Mouse (Mus musculus): ENCODE measurements at regions not wholly inside any gene's neighbourhood (a gene's known extent, or its start where the extent isn't known, plus 50 kb on each side); places are given as distances from the start of the nearest gene placed in this dataset.

DNA sequence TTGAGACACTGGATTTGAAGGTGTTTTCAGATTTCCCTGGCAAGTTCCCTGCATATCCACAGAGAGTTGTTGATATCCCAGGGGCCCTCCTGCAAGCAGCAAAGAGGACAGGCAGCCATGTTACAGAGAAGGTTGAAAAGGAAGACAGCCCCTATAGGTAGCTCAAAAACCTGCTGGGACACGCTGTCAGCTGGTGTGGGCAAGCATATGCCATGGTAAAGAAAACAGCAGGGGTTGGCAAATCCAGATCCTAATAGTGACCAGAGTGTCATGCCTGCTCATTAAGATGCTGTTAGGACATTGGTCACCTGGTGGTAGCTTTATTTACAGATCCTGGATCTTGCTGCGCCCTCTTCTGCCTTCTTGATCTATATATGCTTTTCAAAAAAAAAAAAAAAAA is 397.6 kb downstream of the Tns1 start:
- DNase-seq (ENCODE audit: low spot score) = no peak

DNA sequence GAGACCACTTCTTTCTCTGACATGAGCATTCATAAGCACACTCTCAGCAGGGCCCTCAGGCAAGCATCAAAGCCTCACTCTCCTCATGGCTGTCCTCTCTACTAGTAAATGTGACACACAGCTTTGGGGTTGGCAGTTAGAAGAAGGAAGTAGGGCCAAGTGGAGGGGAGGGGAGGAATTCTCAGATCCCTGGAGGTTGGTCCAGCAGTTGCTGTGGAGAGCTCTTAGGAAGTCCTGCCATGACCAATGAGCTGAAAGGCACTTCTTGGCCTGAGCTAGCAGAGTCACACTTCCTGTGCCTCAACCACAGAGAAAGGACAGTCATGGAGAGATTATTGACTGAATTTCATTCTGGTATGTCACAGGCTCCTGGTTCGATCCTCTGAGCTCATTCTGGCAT is 398.8 kb downstream of the Tns1 start:
- no peak for DNase-seq (ENCODE audit: low spot score)

DNA sequence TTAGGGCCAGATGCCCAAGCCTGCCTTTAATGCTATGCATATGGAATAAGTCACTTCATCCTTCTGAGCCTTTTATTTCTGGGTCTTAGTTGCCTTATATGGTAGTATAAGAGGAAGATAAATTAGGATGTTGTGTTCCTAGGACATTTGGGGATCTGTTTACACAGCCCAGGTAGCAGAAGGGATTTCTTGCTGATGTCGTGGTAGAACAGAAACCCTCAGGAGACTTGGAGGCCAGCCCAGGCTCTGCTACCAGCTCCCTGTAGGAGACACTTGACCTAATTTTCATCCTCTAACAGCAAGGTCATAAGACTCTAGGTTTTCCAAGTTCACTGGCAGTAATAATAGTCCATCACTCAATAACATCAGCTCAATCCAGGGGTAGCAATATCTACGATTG is 399.7 kb downstream of the Tns1 start:
- no peak for DNase-seq (ENCODE audit: low spot score)

DNA sequence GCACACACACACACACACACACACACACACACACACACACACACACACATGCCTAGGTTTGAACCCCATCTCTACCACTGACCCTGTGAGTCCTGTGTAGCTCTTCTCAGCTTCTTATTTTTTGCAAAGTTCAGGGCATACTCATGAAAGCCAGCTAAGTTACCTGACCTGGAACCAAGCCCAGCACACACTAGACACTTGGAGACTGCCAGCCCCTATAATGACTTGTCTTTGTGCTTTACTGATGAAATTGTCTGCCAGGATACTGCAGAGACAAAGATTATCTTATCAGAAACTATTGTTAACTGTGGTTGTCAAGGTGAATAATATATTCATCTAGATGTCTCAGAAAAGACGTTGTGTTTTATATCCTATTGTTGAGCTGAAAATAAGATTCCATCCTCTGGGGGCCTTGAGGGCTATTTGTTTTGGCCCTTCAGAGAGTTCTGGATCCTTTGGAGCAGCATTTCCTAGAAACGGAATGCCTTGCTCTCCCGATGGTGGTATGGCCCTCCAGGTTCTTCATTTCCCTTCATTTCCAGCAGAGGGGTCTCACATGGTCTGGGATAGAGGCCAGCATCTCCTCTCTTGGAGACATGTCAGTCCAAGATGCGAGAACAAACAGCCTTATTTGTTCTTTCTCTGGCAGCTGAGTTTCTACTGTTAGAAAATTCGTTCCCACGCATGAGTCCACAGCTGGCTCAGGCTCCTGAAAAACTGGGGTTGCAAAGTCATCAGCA is 402.6 kb downstream of the Tns1 start:
- no peak for DNase-seq (ENCODE audit: low spot score)

DNA sequence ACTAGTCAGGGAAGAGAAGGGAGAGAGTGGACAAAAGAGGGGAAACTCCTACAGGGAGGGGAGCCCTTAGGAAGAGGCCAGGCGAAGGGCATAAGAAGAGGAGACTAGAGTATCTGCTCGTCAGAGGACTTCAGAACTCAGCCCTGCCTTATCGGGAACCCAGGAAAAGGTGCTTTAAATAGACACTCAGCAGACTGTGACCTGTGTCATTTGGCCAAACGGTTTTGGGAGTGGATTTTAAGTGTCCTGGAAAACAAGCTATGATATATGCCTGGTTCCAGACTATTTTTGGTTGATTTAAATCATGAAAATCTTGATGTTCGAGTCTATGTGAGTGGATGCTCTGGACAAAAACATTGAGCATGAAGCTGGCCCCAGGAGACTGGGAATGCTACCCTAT is 405.8 kb downstream of the Tns1 start:
- DNase-seq (ENCODE audit: low spot score) = no peak

DNA sequence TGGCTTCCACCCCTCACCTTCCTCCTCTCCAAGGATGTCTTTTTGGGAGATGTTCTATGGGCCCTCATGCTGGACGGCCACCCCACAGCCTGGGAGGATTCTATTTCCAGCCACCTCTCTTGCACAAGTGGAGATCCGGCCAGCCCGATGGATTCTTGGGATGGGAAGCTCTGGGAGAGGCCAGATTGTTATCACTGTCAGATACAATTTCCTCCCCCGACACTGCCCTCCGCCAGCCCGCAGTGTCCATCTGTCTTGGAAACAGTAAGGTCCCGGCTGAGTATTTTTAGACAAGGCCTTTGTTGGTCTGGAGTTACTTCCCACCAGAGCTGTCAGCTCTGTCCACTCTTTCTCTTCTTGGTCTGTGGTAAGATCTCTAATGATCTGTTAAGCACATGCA is 406.8 kb downstream of the Tns1 start:
- DNase-seq (ENCODE audit: low spot score) = no peak

DNA sequence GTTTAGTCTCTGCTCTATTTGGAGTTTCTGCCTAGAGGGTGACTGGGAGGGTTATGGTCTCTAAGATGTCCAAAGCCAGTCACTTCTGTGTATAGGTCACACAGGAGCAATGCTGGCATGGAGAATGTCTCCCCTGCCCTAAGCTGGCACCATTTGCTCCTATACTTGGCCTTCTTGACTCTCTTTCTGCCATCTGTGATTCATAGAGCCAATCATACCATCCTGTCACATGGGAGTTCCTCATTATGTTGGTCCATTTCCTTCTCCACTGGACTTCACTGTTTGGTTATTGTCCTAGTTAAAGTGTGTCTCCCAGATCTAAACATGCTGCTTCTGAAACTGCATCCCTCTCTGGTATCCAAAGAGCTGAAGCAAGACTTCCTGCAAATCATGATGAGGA is 407.3 kb downstream of the Tns1 start:
- DNase-seq (ENCODE audit: low spot score) = no peak

DNA sequence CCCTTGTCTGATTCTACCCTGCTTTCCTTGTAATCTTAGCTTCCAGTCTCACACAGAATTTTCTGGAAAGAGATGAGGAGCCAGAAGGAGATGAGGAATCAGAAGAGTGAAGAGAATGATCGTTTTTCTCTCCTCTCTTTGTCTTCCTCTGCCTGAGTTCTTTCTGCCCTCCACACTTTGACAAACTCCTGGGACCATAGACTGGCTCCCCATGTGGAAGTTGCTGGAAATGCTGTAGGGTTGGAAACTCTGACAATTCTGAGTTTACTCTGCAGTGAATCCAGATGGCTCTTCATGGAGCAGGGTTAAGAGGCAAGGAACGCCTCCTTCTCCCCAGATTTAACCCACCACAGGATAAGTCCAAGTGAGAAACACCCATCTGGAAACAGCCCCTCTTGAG is 408.7 kb downstream of the Tns1 start:
- no peak for DNase-seq (ENCODE audit: low spot score)

DNA sequence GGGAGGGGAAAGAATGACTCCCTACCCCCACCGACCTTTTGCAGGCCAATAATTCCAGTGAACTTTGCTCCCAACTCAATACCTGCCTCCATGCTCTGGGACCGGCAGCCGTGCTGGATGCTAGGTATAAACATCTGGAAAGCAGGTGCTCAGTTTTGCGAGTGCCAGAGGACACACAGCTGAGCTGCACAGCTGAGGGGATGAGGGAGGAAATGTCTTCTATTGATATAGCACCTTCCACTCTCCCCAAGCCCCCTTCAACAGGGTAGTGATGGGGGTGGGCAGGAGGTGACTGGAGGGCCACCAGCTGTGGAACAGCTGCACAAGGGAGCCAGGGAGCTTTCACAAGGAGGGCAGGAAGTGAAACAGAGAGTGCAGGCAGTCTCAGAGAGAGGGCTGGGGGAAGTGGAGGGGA is 421.8 kb downstream of the Tns1 start:
- no peak for DNase-seq (ENCODE audit: low spot score)

DNA sequence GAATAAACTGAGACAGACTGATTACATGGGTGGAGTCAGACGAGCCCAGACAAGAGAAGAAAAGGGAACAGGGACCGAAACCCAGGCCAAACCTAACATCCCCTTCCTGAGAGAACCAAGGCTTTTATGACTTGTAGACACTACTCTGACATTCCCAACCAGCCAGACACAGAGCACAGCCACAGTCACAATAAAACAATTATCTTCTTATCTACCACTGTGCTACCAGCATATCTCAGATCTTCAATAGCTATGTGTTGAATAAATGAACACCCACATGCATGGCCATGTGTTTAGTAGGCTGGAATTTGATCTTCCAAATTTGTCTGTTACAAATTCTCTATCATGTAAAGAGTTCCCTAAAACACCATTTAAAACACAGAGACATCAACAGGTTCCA is 430.7 kb downstream of the Tns1 start:
- DNase-seq (ENCODE audit: low spot score) = no peak

DNA sequence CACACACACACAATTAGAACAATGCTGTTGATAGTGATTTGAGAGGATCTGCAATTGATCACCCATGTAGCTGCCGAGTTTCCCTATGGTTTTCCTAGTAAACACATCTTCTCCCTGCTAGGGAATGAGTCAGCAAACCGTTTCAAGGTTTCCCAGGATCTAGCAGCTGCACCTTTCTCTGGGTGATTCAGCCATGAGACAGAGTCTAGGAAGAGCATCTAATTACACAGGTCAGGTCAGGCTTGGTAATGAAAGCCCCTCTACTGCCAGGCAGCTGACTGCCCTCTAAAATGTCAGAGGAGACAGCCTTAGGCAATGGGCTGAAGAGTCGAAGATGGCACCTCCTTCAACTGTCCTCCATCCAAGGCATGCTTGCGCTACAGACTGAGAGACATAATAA is 438.5 kb downstream of the Tns1 start:
- DNase-seq (ENCODE audit: low spot score) = no peak

DNA sequence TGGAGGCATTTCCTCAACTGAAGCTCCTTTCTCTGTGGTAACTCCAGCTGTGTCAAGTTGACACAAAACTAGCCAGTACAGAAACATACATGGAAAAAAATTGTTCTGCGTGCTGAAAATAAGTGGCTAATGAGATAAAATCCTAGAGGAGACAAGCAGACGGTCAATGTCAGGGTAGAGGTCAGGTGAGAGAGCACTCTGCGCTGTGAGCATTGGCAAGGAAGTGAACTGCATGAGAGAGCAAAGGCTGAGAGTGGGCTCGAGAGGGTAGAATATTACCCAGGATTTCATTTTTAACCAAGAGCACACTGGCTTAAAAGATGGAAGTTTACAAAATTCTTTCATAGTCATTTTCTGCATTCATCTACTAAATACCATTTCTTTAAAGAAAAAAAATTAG is 439.2 kb downstream of the Tns1 start:
- DNase-seq (ENCODE audit: low spot score) = no peak

DNA sequence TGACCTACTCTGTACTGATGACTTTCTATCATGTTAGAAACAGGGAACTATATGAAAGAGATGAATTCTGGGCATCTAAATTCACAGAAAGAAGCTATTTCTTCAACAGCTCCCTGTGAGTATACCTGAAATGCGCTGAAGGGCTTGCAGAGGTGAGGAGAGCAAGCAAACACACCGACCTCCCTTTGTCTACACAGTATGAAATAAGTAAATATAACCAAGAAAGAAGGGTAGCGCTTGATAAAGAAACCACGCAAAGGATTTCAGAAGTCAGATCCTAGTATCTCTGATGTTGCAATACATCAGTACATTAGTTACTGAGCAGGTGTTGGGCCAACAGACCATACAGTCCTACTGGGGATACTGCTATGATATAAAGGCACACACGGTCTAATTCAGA is 440.1 kb downstream of the Tns1 start:
- no peak for DNase-seq (ENCODE audit: low spot score)

DNA sequence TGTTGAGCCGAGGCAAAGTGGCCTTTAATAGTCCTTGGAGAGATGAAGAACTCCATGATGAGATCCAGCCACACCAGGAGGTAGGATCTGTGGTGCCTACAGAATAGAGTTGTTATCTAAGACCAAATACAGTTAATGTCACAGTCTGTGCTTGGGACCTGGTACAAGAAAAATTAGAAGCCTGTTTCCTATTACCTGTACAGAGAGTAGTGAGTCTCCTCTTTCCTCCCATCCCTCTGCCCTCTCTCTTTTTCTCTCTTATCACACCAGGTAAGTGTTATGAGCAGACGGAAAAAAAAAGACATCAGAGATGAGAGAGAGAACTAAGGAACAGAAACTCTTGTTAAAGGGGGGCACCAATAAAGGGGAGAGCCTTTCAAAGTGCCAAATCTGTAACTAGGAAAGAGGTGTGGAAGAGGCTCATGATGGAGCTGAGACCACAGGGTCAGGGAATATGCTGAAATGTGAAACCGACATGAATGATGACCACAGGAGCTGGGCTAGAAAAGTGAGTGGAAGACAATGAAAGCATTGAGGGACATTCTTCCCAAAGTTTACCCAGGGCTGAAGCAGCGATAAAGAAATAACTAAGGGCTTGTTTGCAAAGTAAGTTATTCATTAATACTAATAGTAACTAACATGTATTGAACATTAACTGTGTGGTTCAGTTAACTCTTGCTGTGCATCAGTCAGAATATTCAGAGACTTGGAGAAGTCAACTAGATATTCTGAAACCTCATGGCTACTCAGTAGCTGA is 440.9 kb downstream of the Tns1 start:
- no peak for DNase-seq (ENCODE audit: low spot score)

DNA sequence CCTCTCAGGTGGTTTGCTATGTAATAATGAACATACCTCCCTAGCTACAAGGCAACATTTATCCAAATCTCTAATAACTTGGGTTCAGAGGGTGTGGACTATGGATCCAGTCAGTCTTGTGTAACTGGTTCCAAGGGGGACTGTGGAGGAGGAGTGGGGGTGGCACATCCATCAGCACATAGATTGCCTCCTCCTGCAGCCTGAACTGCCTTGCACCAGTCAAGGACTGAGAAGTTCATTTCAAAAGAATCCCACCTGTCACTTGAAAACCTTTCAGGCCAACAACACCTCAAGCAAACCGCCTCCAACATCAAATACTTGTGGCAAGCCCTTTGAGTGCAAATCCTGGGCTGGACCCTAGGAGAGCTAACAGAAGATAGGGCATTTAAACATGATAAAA is 442.6 kb downstream of the Tns1 start:
- DNase-seq (ENCODE audit: low spot score) = no peak

DNA sequence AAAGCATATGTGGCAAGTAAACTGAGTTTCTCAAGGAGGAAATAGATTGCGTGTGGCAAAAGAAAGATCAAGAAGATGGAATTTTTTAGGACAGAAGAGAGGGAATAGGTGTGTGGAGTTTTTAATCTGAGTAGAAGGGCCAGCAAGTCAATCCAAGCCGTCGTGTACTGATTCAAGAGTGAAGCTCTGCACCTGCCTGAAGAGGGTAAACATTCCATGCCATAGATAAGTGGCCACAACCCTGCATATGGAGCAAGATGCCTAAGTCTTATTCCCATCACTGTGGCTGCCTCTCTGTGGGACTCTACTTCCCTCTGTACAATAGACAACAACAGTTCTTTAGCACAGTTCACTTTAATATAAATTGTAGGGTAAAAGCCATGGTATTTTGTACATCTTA is 443.4 kb downstream of the Tns1 start:
- DNase-seq (ENCODE audit: low spot score) = no peak

DNA sequence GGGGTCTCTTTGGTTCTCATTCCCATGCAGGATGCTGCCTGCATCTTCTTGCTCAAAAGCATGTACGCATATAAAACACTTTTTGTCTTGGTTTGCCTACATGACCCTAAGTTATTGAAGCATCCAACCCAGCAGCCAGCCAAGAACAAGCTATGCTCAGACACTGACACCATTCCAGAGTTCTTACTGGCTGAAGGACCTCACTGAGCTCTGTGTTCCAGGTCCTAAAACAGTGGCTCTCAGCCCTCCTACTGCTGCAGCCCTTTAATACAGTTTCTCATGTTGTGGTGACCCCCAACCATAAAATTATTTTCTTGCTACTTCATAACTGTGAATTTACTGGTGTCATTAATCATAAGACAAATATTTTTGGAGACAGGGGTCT is 450.4 kb downstream of the Tns1 start:
- no peak for DNase-seq (ENCODE audit: low spot score)

DNA sequence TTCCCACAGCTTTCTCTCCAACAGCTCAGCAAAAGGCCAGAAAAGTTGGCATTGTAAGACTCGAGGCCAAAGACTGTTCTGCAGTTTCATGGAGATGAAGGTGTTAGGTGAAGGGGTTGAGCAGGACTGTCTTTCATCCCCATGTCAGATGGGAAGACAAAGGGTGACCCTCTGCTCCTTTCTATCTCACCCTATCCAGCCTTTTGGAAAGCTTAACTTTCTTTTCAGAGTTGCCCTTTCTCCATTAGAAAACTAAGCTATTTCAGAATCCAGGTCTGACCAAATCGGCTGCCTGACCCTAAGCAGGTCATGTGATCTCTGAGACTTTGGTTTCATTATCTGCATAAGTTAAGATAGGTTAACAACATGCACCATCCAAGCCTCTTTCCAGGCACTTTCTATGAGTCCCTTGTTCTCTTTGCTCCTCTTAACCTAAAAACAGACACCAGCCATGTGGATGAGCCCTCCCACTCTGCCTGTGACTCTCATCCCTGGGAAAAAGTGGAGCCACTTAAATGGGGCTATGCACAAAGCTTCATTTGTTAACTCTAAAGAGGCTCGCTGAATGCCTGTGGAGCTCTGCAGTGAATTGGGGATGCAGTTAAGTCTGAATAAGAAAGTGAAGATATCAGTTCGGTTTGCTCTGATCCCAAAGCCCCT is 450.9 kb downstream of the Tns1 start:
- DNase-seq (ENCODE audit: low spot score) = no peak

DNA sequence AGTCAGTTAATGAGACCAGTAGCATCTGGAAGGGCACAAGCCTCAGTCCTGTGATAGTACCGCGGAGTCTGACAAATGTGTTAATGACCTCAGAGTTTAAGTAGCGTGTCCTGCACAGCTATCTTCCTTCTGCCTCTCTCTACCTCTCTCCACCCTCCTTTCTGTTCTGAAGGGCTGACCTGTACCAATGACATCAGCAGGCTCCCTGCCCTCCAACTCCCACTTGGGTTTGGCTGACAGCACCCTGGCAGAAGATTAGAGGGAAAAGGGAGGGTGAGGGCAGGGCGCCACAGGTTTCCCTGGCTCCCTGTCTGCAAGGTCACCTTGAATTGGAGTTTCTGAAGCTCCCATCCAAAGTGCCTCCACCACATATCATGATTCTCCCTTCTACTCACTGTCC is 452.0 kb downstream of the Tns1 start:
- peak; percentile 26 for DNase-seq (ENCODE audit: low spot score)

DNA sequence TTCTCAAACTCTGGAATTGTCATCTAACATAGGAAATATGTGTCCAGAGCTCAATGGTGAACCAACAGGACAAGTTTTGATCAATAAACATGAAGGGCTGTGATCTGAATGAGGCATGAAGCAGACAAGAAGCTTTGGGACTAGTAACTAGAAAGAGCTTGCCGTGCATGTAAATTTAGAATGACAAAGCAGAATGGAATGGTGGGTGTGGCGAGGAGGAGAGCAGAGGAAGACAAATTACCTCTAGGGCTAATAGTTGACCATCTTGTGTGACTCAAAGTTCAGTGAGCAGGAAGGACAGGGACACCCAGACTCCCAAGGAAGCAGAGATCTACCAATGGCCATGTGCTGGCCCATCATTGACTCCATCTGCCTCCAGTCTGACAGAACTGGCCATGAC is 455.6 kb downstream of the Tns1 start:
- no peak for DNase-seq (ENCODE audit: low spot score)

DNA sequence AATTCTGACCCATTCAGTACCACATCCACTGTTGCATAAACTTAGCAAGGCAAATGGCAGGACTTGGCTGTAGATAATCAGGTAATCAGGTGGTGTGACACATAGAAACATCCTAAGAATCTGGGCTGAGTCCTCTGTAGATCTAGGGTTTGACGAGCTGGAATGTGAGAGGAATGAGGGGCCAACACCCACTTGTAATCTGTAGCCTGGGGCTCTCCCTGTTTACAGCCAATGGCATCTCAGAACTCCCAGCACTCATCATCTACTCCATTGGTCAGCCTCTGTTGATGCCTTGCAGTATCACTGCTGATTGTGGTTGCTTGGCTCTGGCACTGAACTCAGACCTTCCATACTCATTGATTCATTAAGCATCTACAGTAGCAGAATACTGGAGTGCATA is 460.7 kb downstream of the Tns1 start:
- DNase-seq (ENCODE audit: low spot score) = no peak

DNA sequence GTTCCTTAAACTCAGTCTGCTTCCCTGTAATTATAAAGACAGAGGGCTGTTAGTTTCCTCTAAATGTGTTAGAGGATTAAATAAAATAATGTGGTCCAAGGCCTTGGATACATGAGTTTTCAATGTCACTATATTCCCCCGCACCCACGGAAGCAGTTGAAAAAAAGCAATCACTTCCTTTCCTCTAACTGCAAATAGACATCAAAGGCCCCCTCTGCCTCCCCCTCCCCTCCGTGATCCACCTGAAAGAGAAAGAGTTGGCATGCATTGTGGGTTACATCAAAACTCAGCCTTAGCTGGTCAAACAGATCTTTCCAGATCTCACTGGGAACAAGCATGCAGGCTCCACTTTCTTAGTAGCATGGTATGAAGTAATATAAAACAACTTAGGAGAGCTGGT is 479.2 kb downstream of the Tns1 start:
- no peak for DNase-seq (ENCODE audit: low spot score)

DNA sequence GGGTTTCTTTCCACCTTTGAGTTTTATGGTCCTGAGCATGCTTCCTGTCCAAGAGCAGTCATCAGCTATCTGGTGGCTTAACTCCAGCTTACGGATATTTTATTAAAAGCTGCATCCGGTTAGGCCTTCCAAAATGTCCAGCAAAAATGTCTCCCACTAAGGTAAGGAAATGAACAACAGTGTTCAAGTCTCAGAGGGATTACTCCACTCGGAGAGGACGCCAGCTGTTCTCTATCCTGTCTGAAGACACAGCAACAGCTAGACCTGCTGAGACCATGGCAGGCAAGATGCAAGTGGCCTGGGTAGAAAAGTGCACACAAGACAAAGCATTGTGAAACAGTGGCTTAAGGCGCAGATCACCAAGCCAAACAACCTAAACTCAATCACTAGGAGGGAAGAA is 479.9 kb downstream of the Tns1 start:
- no peak for DNase-seq (ENCODE audit: low spot score)

DNA sequence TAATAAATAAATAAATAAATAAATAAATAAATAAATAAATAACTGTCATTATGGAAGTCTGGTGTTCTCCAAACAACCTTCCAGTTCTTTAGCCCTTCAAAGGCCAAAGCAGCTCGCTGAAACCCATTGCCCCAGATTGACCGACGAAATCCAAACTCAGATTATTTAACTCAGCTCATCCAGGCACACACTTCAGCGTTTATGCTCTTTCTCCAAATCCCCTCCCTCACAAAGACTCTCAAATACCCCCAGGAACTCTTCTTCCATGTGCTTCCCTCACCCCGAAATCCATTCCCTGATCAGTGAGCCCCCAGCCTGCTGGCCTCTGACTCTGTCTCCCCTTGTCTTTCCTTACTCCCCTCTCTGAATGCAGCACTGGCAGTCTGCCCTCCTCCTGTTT is 480.8 kb downstream of the Tns1 start:
- no peak for DNase-seq (ENCODE audit: low spot score)

All from ovary, postnatal 10 days (tissue).